ENCODE assay signal across 8 mouse cellular contexts in genomic region chr2:22744121-22744761, GRCm38 (mm10). TPM values are rescaled to one million over a fixed set of nuclear protein-coding genes. Genes with fewer than 3 reads are reported as not detected.
DNase-seq lines count a peak whose midpoint lies in the region; ATAC-seq lines count a peak whose summit lies in the region.

No protein-coding gene starts in this region.

- no peaks in the 10 kb centered on the region for H3K36me3 ChIP-seq in forebrain, embryonic 14.5 days (ENCODE audit: control insufficient read depth, insufficient read depth, low read length)
- H3K36me3 ChIP-seq in forebrain, embryonic 15.5 days: no peaks in the 10 kb centered on the region

- no peak overlapping the region for H3K4me2 ChIP-seq in forebrain, embryonic 14.5 days (ENCODE audit: low read length)
- no peak overlapping the region for H3K4me2 ChIP-seq in forebrain, embryonic 15.5 days (replicated peaks)

- no peak overlapping the region for H3K27ac ChIP-seq in forebrain, embryonic 14.5 days (ENCODE audit: low read depth, low read length)
- H3K27ac ChIP-seq in forebrain, embryonic 15.5 days (replicated peaks): no peak overlapping the region

- no peaks in the 10 kb centered on the region for H3K9me3 ChIP-seq in forebrain, embryonic 14.5 days (replicated peaks; ENCODE audit: control insufficient read depth, low read length)
- no peaks in the 10 kb centered on the region for H3K9me3 ChIP-seq in forebrain, embryonic 15.5 days

- no peaks in the 10 kb centered on the region for H3K4me1 ChIP-seq in forebrain, embryonic 14.5 days (ENCODE audit: control insufficient read depth, insufficient read depth, low read length)
- peaks cover 3% of the 10 kb centered on the region; the same call in 1 of the 2 replicates for H3K4me1 ChIP-seq in forebrain, embryonic 15.5 days

- 0% methylated on average over 20 of the region's 38 CpGs for WGBS in forebrain, embryonic 14.5 days
- under 1% methylated on average over 30 of the region's 38 CpGs for WGBS in forebrain, embryonic 15.5 days

- no peak for ATAC-seq in forebrain, embryonic 14.5 days
- ATAC-seq in forebrain, embryonic 15.5 days (replicated peaks): no peak

- H3K9ac ChIP-seq in forebrain, embryonic 14.5 days (ENCODE audit: low read length): no peak overlapping the region
- no peak overlapping the region for H3K9ac ChIP-seq in forebrain, embryonic 15.5 days (replicated peaks)

- DNase-seq in forebrain, embryonic 14.5 days (ENCODE audit: low spot score): peak; percentile 26
- DNase-seq in ovary, postnatal 14 days (ENCODE audit: low spot score): peak; percentile 14
- DNase-seq in ovary, adult 18-20 months (ENCODE audit: low spot score): no peak
- peak; percentile 26 for DNase-seq in gastrocnemius, postnatal 25 days
- peak; percentile 16 to 41 for DNase-seq in lung, postnatal 4 days
- DNase-seq in thymus, postnatal 4 days: peak; percentile 77
- no peak for DNase-seq in cerebellum, adult 9-10 months

- no peak overlapping the region for H3K4me3 ChIP-seq in forebrain, embryonic 14.5 days (ENCODE audit: low read depth, low read length)
- no peak overlapping the region for H3K4me3 ChIP-seq in forebrain, embryonic 15.5 days

- no peaks in the 10 kb centered on the region for H3K27me3 ChIP-seq in forebrain, embryonic 14.5 days (replicated peaks; ENCODE audit: control insufficient read depth, insufficient read depth, low read length)
- no peaks in the 10 kb centered on the region for H3K27me3 ChIP-seq in forebrain, embryonic 15.5 days

RNA-seq across cellular contexts. Expression of gene Apbb1ip, which starts 29.7 kb away (rescaled TPM):
- 0.66 and 1.3 TPM in 2 replicates for polyA plus RNA-seq in forebrain, embryonic 14.5 days (2014; fragmentation: Nextera tagmentation; extraction: Ambion mirVana)
- 0.79 and 1.0 TPM in 2 replicates for polyA plus RNA-seq in forebrain, embryonic 15.5 days (2015; fragmentation: Nextera tagmentation; extraction: Ambion mirVana)
- total RNA-seq in gastrocnemius, postnatal 25 days (2021): 1 to 10 TPM; 2.3 to 2.5 TPM

Comparison
In these comparisons a context has a peak if more than half of its experiments do, and no peak if none do; other contexts are left out.
1. DNase-seq: peak in forebrain, embryonic 14.5 days (single experiment), ovary, postnatal 14 days (single experiment), gastrocnemius, postnatal 25 days (single experiment), lung, postnatal 4 days (2 of 2) and thymus, postnatal 4 days (single experiment); none in ovary, adult 18-20 months (single experiment) and cerebellum, adult 9-10 months (single experiment).